ENCODE assay signal across 9 mouse cellular contexts in genomic region chr7:6659605-6660004, GRCm38 (mm10). TPM values are rescaled to one million over a fixed set of nuclear protein-coding genes. Genes with fewer than 3 reads are reported as not detected.
DNase-seq lines count a peak whose midpoint lies in the region; ATAC-seq and TF ChIP-seq lines count a peak whose summit lies in the region.
"Had no signal": no experiment of that assay in that cellular context is flagged by ENCODE, and none has a peak within 500 bp of the region (broad histone marks: within the 10 kb centered on the region; RNA-seq: fewer than 3 reads in every experiment).

No protein-coding gene starts in this region.

- peak; percentile 80 for TF ChIP-seq CTCF in left cerebral cortex, adult 2 months (IDR thresholded peaks at IDR 0.05)
- peak; percentile 83 for TF ChIP-seq CTCF in stomach, postnatal 0 days (IDR thresholded peaks at IDR 0.05; ENCODE audit: low read depth)

- no peak overlapping the region for H3K9ac ChIP-seq in neural tube, embryonic 13.5 days
- no peak overlapping the region for H3K9ac ChIP-seq in stomach, postnatal 0 days (ENCODE audit: low read length)
- H3K9ac ChIP-seq: liver, embryonic 15.5 days had no signal

- WGBS in neural tube, embryonic 13.5 days = 27% methylated on average over 2 of the region's 2 CpGs
- WGBS in stomach, postnatal 0 days = 20% methylated on average over 2 of the region's 2 CpGs

- peak; percentile 17 for DNase-seq in gastrocnemius, adult 18-20 months (ENCODE audit: low spot score)
- no peak for DNase-seq in gastrocnemius, postnatal 36 days
- DNase-seq in neural tube, embryonic 10.5 days (ENCODE audit: extremely low spot score, low spot score) = no peak
- DNase-seq in embryo, embryonic 11 days = peak; percentile 71
- DNase-seq in left cerebral cortex, adult 2 months (ENCODE audit: extremely low spot score in 1 of 2, low spot score in 2 of 2) = peak in 1 of 2 experiments; percentile 26
- DNase-seq in stomach, postnatal 0 days (ENCODE audit: low spot score) = no peak
- no peak for DNase-seq in gastrocnemius, adult 8-10 months (ENCODE audit: low spot score in 2 of 2)

- H3K4me3 ChIP-seq in neural tube, embryonic 13.5 days = no peak overlapping the region
- no peak overlapping the region for H3K4me3 ChIP-seq in left cerebral cortex, adult 2 months
- no peak overlapping the region for H3K4me3 ChIP-seq in stomach, postnatal 0 days (ENCODE audit: low read depth, low read length)
- H3K4me3 ChIP-seq: liver, embryonic 15.5 days had no signal

- H3K27me3 ChIP-seq in neural tube, embryonic 13.5 days = no peaks in the 10 kb centered on the region
- no peaks in the 10 kb centered on the region for H3K27me3 ChIP-seq in stomach, postnatal 0 days (ENCODE audit: control insufficient read depth, insufficient read depth, low read length)
- H3K27me3 ChIP-seq: liver, embryonic 15.5 days had no signal

- no peak overlapping the region for H3K4me2 ChIP-seq in neural tube, embryonic 13.5 days
- H3K4me2 ChIP-seq in stomach, postnatal 0 days (replicated peaks; ENCODE audit: low read depth) = no peak overlapping the region
- H3K4me2 ChIP-seq: liver, embryonic 15.5 days had no signal

- H3K4me1 ChIP-seq in neural tube, embryonic 13.5 days (replicated peaks) = no peaks in the 10 kb centered on the region
- H3K4me1 ChIP-seq in stomach, postnatal 0 days (replicated peaks; ENCODE audit: control insufficient read depth, insufficient read depth) = no peaks in the 10 kb centered on the region
- H3K4me1 ChIP-seq: liver, embryonic 15.5 days had no signal

- H3K36me3 ChIP-seq in neural tube, embryonic 13.5 days = no peaks in the 10 kb centered on the region
- H3K36me3 ChIP-seq in stomach, postnatal 0 days (ENCODE audit: control insufficient read depth, insufficient read depth, low read length) = no peaks in the 10 kb centered on the region
- H3K36me3 ChIP-seq: liver, embryonic 15.5 days had no signal

- TF ChIP-seq EP300 in stomach, postnatal 0 days (optimal IDR thresholded peaks at IDR 0.05) = no peak

- peak; percentile 61; the same call in 1 of the 2 replicates for ATAC-seq in neural tube, embryonic 13.5 days (ENCODE audit: low read depth)
- ATAC-seq in stomach, postnatal 0 days (ENCODE audit: low FRiP score, low TSS enrichment) = no peak

- no peak overlapping the region for H3K27ac ChIP-seq in neural tube, embryonic 13.5 days (replicated peaks)
- no peak overlapping the region for H3K27ac ChIP-seq in left cerebral cortex, adult 2 months
- H3K27ac ChIP-seq in stomach, postnatal 0 days (replicated peaks) = no peak overlapping the region
- H3K27ac ChIP-seq: liver, embryonic 15.5 days had no signal

- intact Hi-C loops in gastrocnemius, postnatal 36 days (cut with DNase I) = loop anchor here (5.0 kb wide), 2 partner anchors 258 to 278 kb away; no protein-coding TSS in a partner anchor
- intact Hi-C loops in left cerebral cortex, adult 2 months (cut with DNase I) = loop anchor here (2.0 to 10.0 kb wide), 2 partner anchors 259 to 615 kb away; partner anchors contain the start of gene Gm45844

- H3K9me3 ChIP-seq in neural tube, embryonic 13.5 days = no peaks in the 10 kb centered on the region
- no peaks in the 10 kb centered on the region for H3K9me3 ChIP-seq in stomach, postnatal 0 days (ENCODE audit: control insufficient read depth, low read length)
- H3K9me3 ChIP-seq: liver, embryonic 15.5 days had no signal

RNA-seq across cellular contexts. Expression of gene Zim1, which starts 36.6 kb away (rescaled TPM):
- 1 to 10 TPM; 2.4 to 6.0 TPM for total RNA-seq in gastrocnemius, adult 18-20 months (2021)
- 1 to 10 TPM; 4.5 to 5.5 TPM for total RNA-seq in gastrocnemius, postnatal 36 days (2021)
- polyA plus RNA-seq in neural tube, embryonic 13.5 days (2015; fragmentation: Nextera tagmentation; extraction: Ambion mirVana) = 2.6 and 3.0 TPM in 2 replicates
- total RNA-seq in left cerebral cortex, adult 2 months (2021) = 1 to 10 TPM; 4.5 to 7.8 TPM
- 1.6 and 1.9 TPM in 2 replicates for polyA plus RNA-seq in stomach, postnatal 0 days (2015; fragmentation: Nextera tagmentation; extraction: Ambion mirVana)
- 1 to 10 TPM; 2.2 to 2.8 (median 2.5) TPM for total RNA-seq in gastrocnemius, adult 8-10 months (2022)

Comparison
In these comparisons a context has a peak if more than half of its experiments do, and no peak if none do; other contexts are left out.
1. DNase-seq: peak in gastrocnemius, adult 18-20 months (single experiment) and embryo, embryonic 11 days (single experiment); none in gastrocnemius, postnatal 36 days (0 of 2), neural tube, embryonic 10.5 days (single experiment), stomach, postnatal 0 days (single experiment) and gastrocnemius, adult 8-10 months (0 of 2).